Mouse (Mus musculus) erythroblast, embryonic 14.5 days (primary cell): ENCODE results near the gene Utrn.

Experiments used
- GATA1 ChIP-seq: IDR thresholded peaks from 2 replicates; pipeline ENCODE4 v1.6.1; 2012; ENCODE audit warnings: low read length, inconsistent platforms, mixed read lengths
- TAL1 ChIP-seq: IDR thresholded peaks from 3 replicates; pipeline ENCODE4 v1.6.1; 2012; ENCODE audit warnings: low read length, inconsistent platforms, mixed read lengths

DNA sequence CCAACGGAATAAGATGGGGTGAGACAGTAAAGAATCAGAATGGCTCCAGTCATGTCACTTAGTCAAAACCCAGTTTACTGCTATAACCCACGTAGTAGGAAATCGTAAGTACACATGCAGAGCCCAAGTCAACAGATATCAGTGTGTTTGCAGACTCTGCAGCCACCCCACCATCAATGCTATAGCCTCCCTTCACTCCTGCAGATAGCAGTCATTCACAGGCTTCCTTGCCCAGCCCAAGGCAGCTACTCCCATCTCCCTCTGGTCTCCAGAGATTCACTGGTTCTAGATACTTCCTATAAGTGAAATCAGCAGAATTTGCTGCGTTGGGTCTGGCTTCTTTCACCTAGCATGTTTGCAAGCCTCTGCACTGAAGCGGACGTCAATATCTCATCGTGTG is 54.8 kb downstream of the Utrn start:
- TF ChIP-seq GATA1 (no peak), TAL1 (no peak)
